Mouse (Mus musculus): ENCODE data around the gene Ccsap. TPM values are rescaled to one million over a fixed set of nuclear protein-coding genes. Genes with fewer than 3 reads are reported as not detected.

Gene Ccsap
- total and polyA plus RNA-seq, 3 experiments, result 5.0 to 6.2 (median 5.4) TPM

- Histone ChIP-seq H3K9me3 (replicated peaks; ENCODE audit: low read length) (no peaks in the 10 kb centered on the region), H3K79me2 (replicated peaks; ENCODE audit: control insufficient read depth, extremely low read depth, insufficient read depth, poor library complexity, severe bottlenecking) (no peaks in the 10 kb centered on the region), H3K9ac (ENCODE audit: insufficient read depth, low read depth) (no peak overlapping the region), H3K27me3 (replicated peaks) (peaks cover 8% of the 10 kb centered on the region), H3K4me1 (ENCODE audit: control insufficient read depth in 1 of 2, insufficient read depth in 2 of 2) (peaks cover 3 to 10% of the 10 kb centered on the region in 2 experiments), H3K4me3 (replicated peaks in 1 of 3; ENCODE audit: low read depth in 2 of 3, low read length in 2 of 3, poor library complexity in 1 of 3) (no peak overlapping the region), H3K4me2 (ENCODE audit: insufficient read depth, low read depth, poor library complexity, severe bottlenecking) (no peak overlapping the region), H3K27ac (ENCODE audit: insufficient read depth, low read depth) (no peak overlapping the region), H3K36me3 (replicated peaks in 1 of 2; ENCODE audit: control insufficient read depth in 1 of 2, insufficient read depth in 1 of 2, low read length in 1 of 2) (no peaks in the 10 kb centered on the region)
- in situ Hi-C loops (cut with MboI; ENCODE audit: low pct_ligation_motif_present, low pct_unique_long_range_greater_than_20kb, low sequenced_read_pairs), result no loop called here
- no peak for TF ChIP-seq EP300 (IDR thresholded peaks at IDR 0.05; ENCODE audit: low read length)
- TF ChIP-seq POLR2A (IDR thresholded peaks at IDR 0.05; ENCODE audit: low read depth, low read length), result no peak
- no peak for TF ChIP-seq ZMIZ1 (IDR thresholded peaks at IDR 0.05; ENCODE audit: low read depth, low read length)
- dilution Hi-C loops (cut with MboI; ENCODE audit: extremely low pct_ligation_motif_present, extremely low pct_unique_long_range_greater_than_20kb, low sequenced_read_pairs), result no loop called here
- DNase-seq (ENCODE audit: extremely low read depth), result no peak
Observed at GRCm38 (mm10) chr8:123807852-123808573, 52.0 kb downstream of the Ccsap start.

- Histone ChIP-seq H3K9ac (ENCODE audit: insufficient read depth, low read depth) (no peak overlapping the region), H3K79me2 (replicated peaks; ENCODE audit: control insufficient read depth, extremely low read depth, insufficient read depth, poor library complexity, severe bottlenecking) (no peaks in the 10 kb centered on the region), H3K27ac (ENCODE audit: insufficient read depth, low read depth) (no peak overlapping the region), H3K4me2 (ENCODE audit: insufficient read depth, low read depth, poor library complexity, severe bottlenecking) (no peak overlapping the region), H3K9me3 (replicated peaks; ENCODE audit: low read length) (no peaks in the 10 kb centered on the region), H3K27me3 (replicated peaks) (peaks cover 8% of the 10 kb centered on the region), H3K4me3 (replicated peaks in 1 of 3; ENCODE audit: low read depth in 2 of 3, low read length in 2 of 3, poor library complexity in 1 of 3) (no peak overlapping the region), H3K4me1 (ENCODE audit: control insufficient read depth in 1 of 2, insufficient read depth in 2 of 2) (peaks cover 3 to 10% of the 10 kb centered on the region in 2 experiments), H3K36me3 (replicated peaks in 1 of 2; ENCODE audit: control insufficient read depth in 1 of 2, insufficient read depth in 1 of 2, low read length in 1 of 2) (no peaks in the 10 kb centered on the region)
- in situ Hi-C loops (cut with MboI; ENCODE audit: low pct_ligation_motif_present, low pct_unique_long_range_greater_than_20kb, low sequenced_read_pairs), result no loop called here
- dilution Hi-C loops (cut with MboI; ENCODE audit: extremely low pct_ligation_motif_present, extremely low pct_unique_long_range_greater_than_20kb, low sequenced_read_pairs), result no loop called here
- DNase-seq (ENCODE audit: extremely low read depth), result no peak
- TF ChIP-seq BHLHE40 (IDR thresholded peaks at IDR 0.05; ENCODE audit: low read depth, low read length) (peak; percentile 66), HCFC1 (IDR thresholded peaks at IDR 0.05; ENCODE audit: low read depth, low read length) (no peak), MXI1 (IDR thresholded peaks at IDR 0.05; ENCODE audit: low read depth, low read length) (no peak)
Observed at GRCm38 (mm10) chr8:123807024-123807431, 53.0 kb downstream of the Ccsap start.

GRCm38 (mm10) chr8:123806374-123806935, 53.6 kb downstream of the Ccsap start:
- Histone ChIP-seq H3K9me3 (replicated peaks; ENCODE audit: low read length) (no peaks in the 10 kb centered on the region), H3K36me3 (replicated peaks in 1 of 2; ENCODE audit: control insufficient read depth in 1 of 2, insufficient read depth in 1 of 2, low read length in 1 of 2) (no peaks in the 10 kb centered on the region), H3K79me2 (replicated peaks; ENCODE audit: control insufficient read depth, extremely low read depth, insufficient read depth, poor library complexity, severe bottlenecking) (no peaks in the 10 kb centered on the region), H3K4me1 (ENCODE audit: control insufficient read depth in 1 of 2, insufficient read depth in 2 of 2) (peaks cover 3 to 10% of the 10 kb centered on the region in 2 experiments), H3K4me3 (replicated peaks in 1 of 3; ENCODE audit: low read depth in 2 of 3, low read length in 2 of 3, poor library complexity in 1 of 3) (no peak overlapping the region), H3K27ac (ENCODE audit: insufficient read depth, low read depth) (no peak overlapping the region), H3K4me2 (ENCODE audit: insufficient read depth, low read depth, poor library complexity, severe bottlenecking) (no peak overlapping the region), H3K9ac (ENCODE audit: insufficient read depth, low read depth) (no peak overlapping the region), H3K27me3 (replicated peaks) (peaks cover 8% of the 10 kb centered on the region)
- dilution Hi-C loops (cut with MboI; ENCODE audit: extremely low pct_ligation_motif_present, extremely low pct_unique_long_range_greater_than_20kb, low sequenced_read_pairs), result no loop called here
- TF ChIP-seq ZNF384 (IDR thresholded peaks at IDR 0.05; ENCODE audit: low read depth, low read length) (no peak), MAZ (IDR thresholded peaks at IDR 0.05; ENCODE audit: low read depth, low read length) (no peak), MXI1 (IDR thresholded peaks at IDR 0.05; ENCODE audit: low read depth, low read length) (no peak), JUN (IDR thresholded peaks at IDR 0.05; ENCODE audit: insufficient read depth, low read depth, low read length) (no peak), SIN3A (IDR thresholded peaks at IDR 0.05; ENCODE audit: low read length) (no peak), HCFC1 (IDR thresholded peaks at IDR 0.05; ENCODE audit: low read depth, low read length) (no peak), UBTF (IDR thresholded peaks at IDR 0.05; ENCODE audit: low read depth, low read length) (no peak), MAX (IDR thresholded peaks at IDR 0.05; ENCODE audit: low read length) (no peak), POLR2AphosphoS2 (IDR thresholded peaks at IDR 0.05; ENCODE audit: low read depth, low read length) (no peak), USF2 (conservative IDR thresholded peaks at IDR 0.05; ENCODE audit: low read depth, low read length) (no peak), KAT2A (IDR thresholded peaks at IDR 0.05; ENCODE audit: insufficient replicate concordance, low read length) (no peak), BHLHE40 (IDR thresholded peaks at IDR 0.05; ENCODE audit: low read depth, low read length) (no peak), CTCF (conservative IDR thresholded peaks at IDR 0.05 in 1 of 2, IDR thresholded peaks at IDR 0.05 in 1 of 2; ENCODE audit: low read depth in 2 of 2, low read length in 2 of 2) (no peak), JUND (conservative IDR thresholded peaks at IDR 0.05; ENCODE audit: low read depth, low read length) (no peak), POLR2A (IDR thresholded peaks at IDR 0.05; ENCODE audit: low read depth, low read length) (no peak), RCOR1 (conservative IDR thresholded peaks at IDR 0.05; ENCODE audit: low read depth, low read length) (no peak), EP300 (IDR thresholded peaks at IDR 0.05; ENCODE audit: low read length) (no peak), TBP (conservative IDR thresholded peaks at IDR 0.05; ENCODE audit: low read depth, low read length) (no peak), ZC3H11A (IDR thresholded peaks at IDR 0.05; ENCODE audit: low read depth, low read length) (no peak), SMC3 (IDR thresholded peaks at IDR 0.05; ENCODE audit: low read depth, low read length) (no peak)
- in situ Hi-C loops (cut with MboI; ENCODE audit: low pct_ligation_motif_present, low pct_unique_long_range_greater_than_20kb, low sequenced_read_pairs), result no loop called here
- DNase-seq (ENCODE audit: extremely low read depth), result no peak
